Mouse (Mus musculus) adrenal gland, postnatal 25 days (tissue): ENCODE measurements around the gene Tmem267. TPM values are rescaled to one million over a fixed set of nuclear protein-coding genes. Genes with fewer than 3 reads are reported as not detected.
"Not testable (repeated sequence)": the region's sequence is repeated elsewhere in the genome, so short reads cannot be mapped to it uniquely, and the experiment has no call there.

Source experiments
- DNase-seq: peaks from one replicate; pipeline ENCODE4 v3.0.0; 2021; ENCODE audit warnings: mixed read lengths
- long read RNA-seq: library from polyadenylated mRNA; stranded (forward); transcript quantifications from one replicate; pipeline ENCODE4 v2.0.0, GENCODE M21; 2021
- total RNA-seq: library from RNA; stranded (reverse); gene quantifications from 2 replicates; pipeline ENCODE4 v1.2.3, GENCODE M21; 2021

The Tmem267 gene
- total RNA-seq = 13.7 and 14.6 TPM in 2 replicates
- long read RNA-seq, partial matches to known transcripts = 0 of 7 reads
- long read RNA-seq, other reads (novel, unspliced or antisense) = 7 of 7 reads

DNA sequence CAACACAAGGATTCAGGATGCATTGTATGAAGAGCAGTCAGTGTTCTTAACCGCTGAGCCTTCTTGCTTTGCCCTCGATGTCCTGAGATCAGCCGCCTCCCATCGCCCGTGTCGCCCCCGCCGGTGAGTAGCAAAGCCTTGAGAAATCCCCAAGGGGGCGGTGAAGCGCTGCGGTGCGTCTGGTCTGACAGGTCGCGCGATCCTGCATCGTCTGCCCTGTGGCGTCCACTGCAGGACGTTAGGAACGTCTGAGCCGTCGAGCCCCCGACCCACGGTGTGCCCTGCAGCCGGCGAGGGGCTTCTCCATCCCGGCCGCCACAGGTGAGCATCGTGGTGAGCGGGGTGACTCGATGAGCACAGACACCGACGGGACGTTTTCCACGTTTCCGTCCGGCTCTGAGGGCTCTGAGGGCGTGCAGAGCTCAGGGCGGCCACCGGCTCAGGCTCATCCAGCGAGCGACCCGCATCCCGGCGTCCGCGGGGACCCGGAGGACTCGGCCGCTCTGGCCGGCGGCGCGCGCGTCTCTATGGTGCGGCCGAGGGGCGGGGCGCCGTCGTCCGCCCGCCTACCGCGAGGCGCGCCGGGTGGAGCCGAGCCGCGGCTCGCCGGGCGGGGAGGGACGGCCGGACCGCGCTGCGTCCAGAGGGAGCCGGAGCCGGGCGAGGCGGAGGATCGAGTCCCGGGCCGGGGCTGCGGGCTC is at the start of gene Tmem267, which contains the start of gene 3110070M22Rik:
Tmem267 (plus strand) TSS at position 160 of the 701 bp plus-strand sequence.
3110070M22Rik (minus strand) TSS at position 504 of the 701 bp plus-strand sequence.
- DNase-seq = peak; percentile 90

DNA sequence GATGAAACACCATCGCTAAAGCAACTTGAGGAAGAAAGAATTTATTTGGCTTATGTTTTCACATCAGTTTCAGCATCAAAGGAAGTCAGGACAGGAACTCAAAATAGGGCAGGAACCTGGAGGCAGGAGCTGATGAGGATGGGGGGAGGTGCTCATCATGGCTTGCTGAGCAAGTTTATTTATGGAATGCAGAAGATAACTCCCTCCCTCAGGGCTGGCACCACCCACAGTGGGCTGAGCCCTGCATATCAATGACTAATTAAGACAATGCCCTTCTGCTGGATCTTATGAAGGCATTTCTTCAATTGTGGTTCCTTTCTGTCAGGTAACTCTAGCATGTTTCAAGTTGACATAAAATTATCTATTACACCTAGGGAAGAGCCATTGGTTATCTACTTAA is 45.6 kb upstream of the Tmem267 start:
- no peak for DNase-seq

DNA sequence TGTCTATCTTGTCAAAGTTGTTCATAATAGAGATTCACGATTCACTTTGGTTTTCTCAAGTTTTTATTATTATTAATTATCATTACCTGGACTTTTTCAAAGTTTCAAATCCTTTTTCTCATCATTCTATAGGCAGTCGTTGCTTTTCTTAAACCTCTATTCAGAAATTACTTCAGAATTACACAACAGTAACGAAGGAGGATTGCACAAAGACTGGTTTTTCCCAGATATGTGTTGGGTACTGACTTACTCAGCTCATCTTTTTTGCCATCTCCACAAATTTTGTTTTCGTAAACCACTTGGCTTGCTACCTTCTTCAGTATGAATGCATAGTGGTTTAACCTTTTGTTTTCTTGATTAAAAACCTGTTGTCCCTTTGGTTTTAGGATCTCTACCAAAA is 34.3 kb upstream of the Tmem267 start:
- DNase-seq = no peak

DNA sequence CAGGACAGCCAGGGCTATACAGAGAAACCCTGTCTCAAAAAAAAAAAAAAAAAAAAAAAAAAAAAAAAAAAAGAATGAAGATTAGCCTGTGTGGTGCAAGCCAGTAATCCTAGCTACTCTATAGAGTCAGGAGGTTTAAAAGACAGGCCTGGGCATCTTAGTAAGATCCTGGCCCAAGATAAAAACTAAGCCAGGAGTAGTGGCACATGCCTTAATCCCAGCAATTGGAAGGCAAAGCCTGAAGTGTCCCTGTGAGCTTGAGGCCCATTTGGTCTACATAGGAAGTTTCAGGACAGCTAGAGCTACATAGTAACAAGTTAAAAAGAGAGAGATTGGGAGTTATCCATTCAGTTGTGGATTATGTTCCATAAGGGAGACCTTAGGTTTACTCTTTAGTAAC is 32.8 kb upstream of the Tmem267 start:
- no peak for DNase-seq

DNA sequence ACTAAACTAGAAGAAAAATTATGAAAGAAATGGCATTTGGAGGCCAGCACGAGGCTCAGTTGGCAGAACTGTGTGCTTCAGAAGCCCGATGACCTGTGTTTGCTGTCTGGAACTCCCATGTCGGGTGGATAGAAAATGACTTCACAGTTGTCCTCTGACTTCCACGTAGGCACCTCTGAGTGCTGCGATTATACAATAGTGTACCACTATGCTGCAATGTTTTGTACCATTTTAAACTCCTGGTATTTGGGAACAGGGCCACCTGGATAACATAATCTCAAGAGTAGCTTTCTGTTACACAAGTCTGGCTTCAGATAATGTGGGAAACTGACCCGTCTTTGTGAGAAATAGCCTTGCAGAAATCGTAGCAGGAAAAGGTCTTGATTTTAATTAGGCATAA is 31.5 kb upstream of the Tmem267 start:
- no peak for DNase-seq

DNA sequence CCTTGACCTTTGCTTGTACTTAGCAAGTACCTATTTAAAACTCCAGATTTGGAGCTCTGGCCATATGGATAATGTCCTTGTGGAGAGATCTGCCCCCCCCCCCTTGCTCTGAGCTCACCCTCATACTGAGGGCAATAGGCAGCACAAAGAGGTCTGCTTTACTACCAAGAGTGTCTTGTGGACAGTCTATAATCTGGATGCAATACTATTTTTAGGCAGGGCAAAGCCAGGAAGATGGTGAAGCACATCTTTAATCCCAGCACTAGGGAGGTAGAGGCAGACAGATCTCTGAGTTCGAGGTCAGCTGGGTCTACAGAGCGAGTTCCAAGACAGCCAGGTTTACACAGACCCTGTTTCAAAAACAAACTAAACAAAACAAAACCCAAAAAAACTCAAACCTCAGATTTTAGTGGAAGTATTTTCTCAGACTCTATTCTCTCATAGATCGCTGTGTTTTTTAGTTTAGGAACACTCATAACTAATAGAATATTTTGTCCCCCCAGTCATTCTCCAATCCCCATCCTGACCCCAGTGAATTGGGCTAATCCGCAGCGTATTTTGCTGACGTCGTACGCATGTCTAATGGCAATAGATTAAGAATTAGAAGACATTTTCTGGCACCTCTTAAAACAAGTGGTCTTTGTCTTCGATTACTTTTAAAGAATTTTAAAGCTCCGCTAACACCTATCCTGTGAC is 25.8 kb upstream of the Tmem267 start:
- no peak for DNase-seq

DNA sequence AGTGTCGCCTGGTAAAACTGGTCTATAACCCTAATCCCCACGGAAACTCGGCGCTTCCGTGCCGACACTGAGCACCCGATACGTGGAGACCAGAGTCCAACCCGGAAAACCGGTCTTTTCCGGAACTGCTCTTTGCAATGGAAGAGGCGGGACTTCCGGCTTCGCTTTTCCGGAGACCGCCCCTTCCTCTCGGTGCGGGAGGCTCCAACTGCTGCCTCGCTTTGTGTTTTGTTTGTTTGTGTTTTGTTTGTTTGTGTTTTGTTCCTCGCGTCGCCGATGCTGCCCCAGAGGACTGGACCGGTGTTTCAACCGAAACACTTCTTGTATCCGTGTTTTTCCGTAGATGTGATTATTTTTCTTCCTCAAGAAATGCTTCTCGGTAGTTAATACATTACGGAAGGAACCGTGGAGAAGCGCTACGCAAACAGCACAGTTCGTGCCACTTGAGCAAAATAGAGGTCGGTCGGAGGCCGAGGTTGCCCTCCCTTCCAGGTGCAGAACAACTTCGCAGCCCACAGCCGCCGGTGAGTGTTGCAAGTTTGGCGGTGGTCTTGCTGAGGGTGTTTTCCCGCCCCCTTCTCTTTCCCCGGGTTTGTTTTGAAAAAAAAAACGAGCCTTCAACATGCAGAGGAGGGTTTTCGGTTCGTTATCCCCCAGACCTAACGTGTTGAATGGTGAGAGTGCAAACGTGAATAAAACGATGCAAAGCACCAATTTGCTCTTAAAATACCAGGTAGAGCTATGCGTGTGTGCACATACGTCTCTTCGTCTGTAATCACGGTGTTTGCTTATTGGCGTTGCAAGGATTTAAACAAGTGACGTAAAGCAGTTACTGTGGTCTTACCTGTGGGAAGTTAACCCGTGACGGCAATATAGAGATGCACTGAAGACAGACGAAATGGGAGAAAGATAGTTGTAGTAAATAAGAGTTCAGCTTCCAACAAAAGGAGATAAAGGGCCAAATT is 25.0 kb upstream of the Tmem267 start, which contains the start of gene 4833420G17Rik:
4833420G17Rik (plus strand) TSS at position 173 of the 965 bp plus-strand sequence.
- peak; percentile 85 for DNase-seq

DNA sequence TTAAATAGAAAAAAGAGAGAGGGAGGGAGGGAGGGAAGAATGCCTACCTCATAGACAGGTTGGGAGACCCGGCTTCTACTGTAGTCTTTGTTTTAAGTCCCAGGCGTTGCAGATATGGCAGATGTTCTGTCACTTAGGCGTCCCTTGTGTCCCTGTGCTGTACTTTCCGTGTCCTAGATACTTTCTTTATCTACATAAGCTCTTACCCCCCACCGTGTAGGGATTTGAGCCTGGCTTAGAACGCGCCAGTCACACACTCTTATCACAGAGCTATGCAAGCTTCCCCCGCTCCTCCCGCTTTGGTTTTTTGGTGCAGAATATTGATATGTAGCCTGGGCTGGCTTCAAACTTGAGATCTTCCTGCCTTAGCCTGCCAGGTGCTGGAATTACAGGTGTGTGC is 11.2 kb upstream of the Tmem267 start:
- DNase-seq = no peak

DNA sequence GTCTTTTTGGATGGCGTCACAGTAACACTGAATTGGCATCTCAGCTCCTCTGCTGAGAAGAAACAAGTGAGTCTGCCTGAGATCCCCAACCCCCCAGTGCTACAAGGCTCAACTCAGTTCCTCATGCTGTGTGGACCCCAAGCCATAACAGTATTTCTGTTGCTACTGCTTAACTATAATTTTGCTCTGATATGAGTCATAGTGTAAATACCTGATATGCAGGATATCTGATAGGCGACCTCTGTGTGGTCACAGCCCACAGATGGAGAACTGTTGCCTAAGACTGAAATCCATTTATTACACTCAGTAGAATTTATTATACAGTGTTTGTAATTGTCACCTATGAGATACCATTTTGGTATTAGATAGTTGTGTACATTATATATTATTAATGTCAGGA is 10.1 kb upstream of the Tmem267 start:
- no peak for DNase-seq

DNA sequence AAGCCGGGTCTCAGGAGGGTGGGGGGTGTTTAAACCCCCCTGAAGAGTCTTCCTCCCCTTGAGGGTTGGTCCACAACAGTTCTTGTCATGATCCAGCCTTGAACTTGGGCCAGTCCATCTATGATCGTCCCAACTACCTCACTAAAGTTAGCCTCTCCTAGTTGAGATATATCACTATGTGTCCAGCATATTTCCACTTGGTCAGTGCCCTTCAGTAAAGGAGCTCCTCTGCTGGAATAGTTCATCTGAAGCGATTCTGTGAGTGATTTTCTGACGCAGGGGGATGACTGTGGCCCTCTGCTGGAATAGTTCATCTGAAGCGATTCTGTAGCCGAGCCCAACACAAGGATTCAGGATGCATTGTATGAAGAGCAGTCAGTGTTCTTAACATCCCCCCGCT is 485 bp upstream of the Tmem267 start:
- DNase-seq = no peak

DNA sequence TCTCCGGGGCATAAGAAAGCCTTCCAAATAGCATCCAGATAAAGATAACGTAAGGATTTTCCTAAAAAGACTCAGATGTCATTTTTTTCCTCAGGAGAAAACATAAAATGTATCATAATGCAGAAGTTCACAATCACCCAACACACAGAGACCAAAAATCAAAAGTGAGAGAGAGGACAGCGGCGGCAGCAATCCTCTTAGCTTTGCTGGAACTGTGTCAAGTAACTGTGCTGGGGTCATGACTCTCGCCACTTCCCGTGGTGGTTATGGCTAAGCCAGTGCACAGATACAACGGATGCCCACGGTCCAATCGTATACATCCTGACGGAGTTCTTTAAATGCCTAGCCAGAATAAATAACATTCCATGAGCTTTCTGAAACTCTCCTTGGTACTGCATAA is 4.2 kb downstream of the Tmem267 start:
- DNase-seq = not testable (repeated sequence)

DNA sequence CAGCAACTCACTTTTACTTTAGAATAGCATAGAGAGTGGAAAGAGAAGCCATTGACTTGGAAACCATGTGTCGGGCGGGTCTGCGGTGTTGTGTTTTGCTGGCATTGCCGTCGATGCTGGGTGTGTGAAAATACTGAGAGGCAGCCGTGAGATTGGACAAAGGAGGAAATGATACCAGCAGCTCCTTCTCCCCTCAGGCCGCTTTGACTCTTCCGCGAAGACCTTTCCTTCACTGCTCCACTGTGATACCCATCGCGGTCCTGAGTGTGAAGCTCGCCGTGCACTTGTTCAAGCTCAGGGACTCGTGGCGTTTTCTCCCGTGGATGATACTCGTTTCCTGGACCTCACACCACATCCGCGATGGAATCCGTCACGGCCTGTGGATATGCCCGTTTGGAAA is 7.1 kb downstream of the Tmem267 start:
- DNase-seq = not testable (repeated sequence)

DNA sequence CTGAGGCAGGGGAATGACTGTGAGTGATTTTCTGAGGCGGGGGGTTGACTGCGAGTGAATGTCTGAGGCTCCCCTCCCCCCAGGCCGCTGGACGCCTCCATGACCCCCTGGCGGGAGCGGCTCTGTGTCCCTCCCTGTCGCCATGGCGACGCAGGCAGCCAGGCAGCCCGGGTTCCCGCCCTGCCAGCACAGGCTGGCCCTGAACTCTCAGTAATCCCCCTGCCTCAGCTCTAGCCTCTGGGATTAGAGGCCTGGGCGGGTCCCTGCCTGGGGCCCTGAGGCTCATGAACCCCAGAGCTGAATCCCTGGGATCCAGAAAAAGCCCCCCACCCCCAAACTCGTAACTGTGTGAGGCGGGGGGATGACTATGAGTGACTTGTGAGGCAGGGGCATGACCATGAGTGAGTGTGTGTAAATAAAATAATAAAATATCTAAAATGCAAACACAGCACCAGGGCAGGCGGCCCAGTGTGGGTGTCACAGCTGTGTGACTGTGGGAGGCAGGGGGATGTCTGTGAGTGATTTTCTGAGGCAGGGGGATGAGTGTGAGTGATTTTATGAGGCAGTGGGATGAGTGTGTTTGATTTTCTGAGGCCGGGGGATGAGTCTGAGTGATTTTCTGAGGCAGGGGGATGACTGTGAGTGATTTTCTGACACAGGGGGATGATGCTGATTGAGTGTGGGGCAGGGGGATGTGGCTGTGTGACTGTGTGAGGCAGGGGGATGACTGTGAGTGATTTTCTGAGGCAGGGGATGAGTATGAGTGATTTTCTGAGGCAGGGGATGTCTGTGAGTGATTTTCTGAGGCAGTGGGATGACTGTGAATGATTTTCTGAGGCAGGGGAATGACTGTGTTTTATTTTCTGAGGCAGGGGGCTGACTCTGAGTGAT is 108.7 kb downstream of the Tmem267 start:
- not testable (repeated sequence) for DNase-seq

DNA sequence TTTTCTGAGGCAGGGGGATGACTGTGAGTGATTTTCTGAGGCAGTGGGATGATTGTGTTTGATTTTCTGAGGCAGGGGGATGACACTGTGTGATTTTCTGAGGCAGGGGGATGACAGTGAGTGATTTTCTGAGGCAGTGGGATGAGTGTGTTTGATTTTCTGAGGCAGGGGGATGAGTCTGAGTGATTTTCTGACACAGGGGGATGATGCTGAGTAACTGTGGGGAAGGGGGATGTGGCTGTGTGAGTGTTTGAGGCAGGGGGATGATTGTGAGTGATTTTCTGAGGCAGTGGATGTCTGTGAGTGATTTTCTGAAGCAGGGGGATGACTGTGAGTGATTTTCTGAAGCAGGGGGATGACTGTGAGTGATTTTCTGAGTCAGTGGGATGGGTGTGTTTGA is 110.6 kb downstream of the Tmem267 start:
- not testable (repeated sequence) for DNase-seq

DNA sequence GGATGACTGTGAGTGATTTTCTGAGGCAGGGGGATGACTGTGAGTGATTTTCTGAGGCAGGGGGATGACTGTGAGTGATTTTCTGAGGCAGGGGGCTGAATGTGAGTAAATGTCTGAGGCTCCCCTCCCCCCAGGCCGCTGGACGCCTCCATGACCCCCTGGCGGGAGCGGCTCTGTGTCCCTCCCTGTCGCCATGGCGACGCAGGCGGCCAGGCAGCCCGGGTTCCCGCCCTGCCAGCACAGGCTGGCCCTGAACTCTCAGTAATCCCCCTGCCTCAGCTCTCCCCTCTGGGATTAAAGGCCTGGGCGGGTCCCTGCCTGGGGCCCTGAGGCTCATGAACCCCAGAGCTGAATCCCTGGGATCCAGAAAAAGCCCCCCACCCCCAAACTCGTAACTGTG is 111.2 kb downstream of the Tmem267 start:
- DNase-seq = not testable (repeated sequence)

DNA sequence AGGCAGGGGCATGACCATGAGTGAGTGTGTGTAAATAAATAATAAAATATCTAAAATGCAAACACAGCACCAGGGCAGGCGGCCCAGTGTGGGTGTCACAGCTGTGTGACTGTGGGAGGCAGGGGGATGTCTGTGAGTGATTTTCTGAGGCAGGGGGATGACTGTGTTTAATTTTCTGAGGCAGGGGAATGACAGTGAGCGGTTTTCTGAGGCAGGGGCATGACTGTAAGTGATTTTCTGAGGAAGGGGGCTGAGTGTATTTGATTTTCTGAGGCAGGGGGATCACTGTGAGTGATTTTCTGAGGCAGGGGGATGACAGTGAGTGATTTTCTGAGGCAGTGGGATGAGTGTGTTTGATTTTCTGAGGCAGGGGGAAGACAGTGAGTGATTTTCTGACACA is 111.7 kb downstream of the Tmem267 start:
- DNase-seq = not testable (repeated sequence)

DNA sequence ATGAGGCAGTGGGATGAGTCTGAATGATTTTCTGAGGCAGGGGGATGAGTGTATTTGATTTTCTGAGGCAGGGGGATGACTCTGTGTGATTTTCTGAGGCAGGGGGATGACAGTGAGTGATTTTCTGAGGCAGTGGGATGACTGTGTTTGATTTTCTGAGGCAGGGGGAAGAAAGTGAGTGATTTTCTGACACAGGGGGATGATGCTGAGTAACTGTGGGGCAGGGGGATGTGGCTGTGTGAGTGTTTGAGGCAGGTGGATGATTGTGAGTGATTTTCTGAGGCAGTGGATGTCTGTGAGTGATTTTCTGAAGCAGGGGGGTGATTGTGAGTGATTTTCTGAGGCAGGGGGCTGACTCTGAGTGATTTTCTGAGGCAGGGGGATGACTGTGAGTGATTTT is 112.3 kb downstream of the Tmem267 start:
- peak; percentile 46 for DNase-seq

DNA sequence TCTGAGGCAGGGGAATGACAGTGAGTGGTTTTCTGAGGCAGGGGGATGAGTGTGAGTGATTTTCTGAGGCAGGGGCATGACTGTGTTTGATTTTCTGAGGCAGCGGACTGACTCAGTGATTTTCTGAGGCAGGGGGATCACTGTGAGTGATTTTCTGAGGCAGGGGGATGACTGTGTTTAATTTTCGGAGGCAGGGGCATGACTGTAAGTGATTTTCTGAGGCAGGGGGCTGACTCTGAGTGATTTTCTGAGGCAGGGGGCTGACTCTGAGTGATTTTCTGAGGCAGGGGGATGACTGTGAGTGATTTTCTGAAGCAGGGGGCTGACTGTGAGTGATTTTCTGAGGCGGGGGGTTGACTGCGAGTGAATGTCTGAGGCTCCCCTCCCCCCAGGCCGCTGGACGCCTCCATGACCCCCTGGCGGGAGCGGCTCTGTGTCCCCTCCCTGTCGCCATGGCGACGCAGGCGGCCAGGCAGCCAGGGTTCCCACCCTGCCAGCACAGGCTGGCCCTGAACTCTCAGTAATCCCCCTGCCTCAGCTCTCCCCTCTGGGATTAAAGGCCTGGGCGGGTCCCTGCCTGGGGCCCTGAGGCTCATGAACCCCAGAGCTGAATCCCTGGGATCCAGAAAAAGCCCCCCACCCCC is 115.0 kb downstream of the Tmem267 start:
- peak; percentile 74 for DNase-seq

DNA sequence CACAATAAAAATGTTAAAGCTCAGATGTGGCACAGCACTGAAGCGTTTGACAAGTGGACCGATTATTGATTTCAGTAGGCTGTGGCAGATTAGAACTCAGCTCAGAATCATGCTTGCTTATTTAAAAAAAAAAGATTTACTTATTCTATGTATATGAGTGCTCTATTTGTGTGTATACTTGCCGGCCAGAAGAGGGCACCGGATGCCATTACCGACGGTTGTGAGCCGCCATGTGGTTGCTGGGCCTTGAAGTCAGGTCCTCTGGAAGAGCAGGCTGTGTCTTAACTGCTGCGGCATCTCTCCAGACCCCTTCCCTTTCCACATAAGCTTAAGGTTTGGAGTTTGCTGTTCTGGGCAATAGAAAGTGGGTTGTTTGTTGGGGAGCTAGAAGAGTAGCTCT is 116.1 kb downstream of the Tmem267 start:
- DNase-seq = not testable (repeated sequence)

DNA sequence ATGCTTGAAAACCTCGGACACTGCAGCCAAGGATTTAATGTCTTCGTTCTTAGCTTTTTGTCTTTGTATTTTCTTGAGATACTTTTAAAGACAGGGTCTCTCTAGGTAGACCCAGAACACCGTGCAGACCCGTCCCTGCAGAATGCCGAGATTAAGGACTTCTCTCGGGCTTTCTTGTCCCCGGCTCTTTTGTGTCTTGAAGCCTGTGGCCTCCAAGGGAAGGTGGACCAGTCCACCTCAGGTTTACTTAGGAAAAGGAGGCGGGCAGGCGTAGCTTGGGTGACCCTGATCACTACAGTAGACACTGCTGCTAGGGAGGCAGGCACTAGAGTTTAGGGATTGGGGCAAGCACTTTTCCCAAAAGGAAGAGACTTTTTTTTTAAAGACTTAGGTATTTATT is 116.5 kb downstream of the Tmem267 start:
- not testable (repeated sequence) for DNase-seq

DNA sequence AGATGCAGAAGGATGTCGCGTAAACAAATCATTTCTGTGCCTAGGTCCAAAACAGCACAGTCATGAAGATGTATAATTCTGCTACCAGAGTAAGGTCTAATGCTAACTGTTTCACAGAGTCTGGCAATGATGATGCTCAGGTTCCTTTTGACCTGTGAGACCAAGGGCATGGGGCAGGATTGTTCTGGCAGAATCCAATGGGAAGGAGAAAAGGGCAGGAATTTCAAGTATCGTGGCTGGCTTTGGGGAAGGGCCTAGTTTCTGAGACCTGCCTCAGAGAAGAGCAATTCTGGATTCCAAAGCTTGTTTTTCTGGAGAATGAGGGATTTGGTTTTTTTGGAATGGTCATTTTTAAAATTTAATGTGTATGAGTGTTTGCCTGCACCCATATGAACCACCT is 131.0 kb downstream of the Tmem267 start:
- no peak for DNase-seq
